Mouse (Mus musculus) adrenal gland, adult (tissue): ENCODE measurements around the gene Steap3.

Source experiments
- DNase-seq, 2 experiments: peaks; one replicate each; pipeline ENCODE4 v3.0.0; 2022 to 2023; ENCODE audit warnings: low spot score in 1 of 2; ENCODE audit not compliant: inconsistent age in 2 of 2

Gene Steap3

GRCm38 (mm10) chr1:120202542-120202941, 70.0 kb downstream of the Steap3 start:
- no peak for DNase-seq

- no peak for DNase-seq
These were observed 73.6 kb downstream of the Steap3 start for GRCm38 (mm10) chr1:120198942-120199341.

- no peak for DNase-seq
These were observed 74.4 kb downstream of the Steap3 start for GRCm38 (mm10) chr1:120198151-120198550.

GRCm38 (mm10) chr1:120197189-120197588, 75.3 kb downstream of the Steap3 start:
- DNase-seq, result peak; percentile 88 to 94

GRCm38 (mm10) chr1:120196724-120197123, 75.8 kb downstream of the Steap3 start:
- no peak for DNase-seq

- no peak for DNase-seq
These were observed 76.6 kb downstream of the Steap3 start for GRCm38 (mm10) chr1:120195947-120196346.

- no peak for DNase-seq
These were observed 78.9 kb downstream of the Steap3 start for GRCm38 (mm10) chr1:120193586-120193985.

DNA sequence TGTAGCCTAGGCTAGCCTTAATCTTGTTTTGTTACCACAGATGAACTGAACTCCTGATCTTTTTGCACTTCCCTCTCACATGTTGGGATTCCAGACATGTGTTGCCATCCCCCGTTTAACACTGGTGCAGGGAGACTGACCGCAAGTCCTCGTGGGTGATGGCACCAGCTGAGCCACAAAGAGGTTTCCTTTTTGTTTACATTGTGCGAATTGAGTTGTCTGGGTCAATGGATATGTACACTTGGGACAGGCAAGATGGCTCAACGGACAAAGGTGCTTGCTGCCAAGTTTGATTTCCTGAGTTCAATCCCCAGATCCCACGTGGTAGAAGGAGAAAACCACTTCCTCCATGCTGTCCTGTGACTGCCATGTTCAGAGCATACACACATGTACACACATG, 80.2 kb downstream of the Steap3 start:
- no peak for DNase-seq

- DNase-seq, result no peak
These were observed 81.6 kb downstream of the Steap3 start for GRCm38 (mm10) chr1:120190946-120191345.

DNA sequence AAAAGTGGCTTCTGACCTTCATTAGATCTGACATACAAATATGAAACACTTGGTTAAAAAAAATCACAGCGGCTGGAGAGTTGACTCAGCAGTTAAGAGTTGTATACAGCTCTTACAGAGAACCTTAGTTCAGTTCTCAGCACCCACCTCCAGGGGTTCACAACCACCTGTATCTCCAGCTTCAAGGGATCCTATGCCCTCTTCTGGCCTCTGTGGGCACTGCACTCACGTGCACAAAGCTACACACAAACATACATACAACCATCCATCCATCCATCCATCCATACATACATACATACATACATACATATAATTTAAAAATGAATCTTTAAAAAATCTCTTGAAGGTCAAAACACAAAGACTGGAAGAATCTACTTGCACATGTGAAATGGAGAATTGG, 82.2 kb downstream of the Steap3 start:
- no peak for DNase-seq

- no peak for DNase-seq
These were observed 83.3 kb downstream of the Steap3 start for GRCm38 (mm10) chr1:120189206-120189605.

DNA sequence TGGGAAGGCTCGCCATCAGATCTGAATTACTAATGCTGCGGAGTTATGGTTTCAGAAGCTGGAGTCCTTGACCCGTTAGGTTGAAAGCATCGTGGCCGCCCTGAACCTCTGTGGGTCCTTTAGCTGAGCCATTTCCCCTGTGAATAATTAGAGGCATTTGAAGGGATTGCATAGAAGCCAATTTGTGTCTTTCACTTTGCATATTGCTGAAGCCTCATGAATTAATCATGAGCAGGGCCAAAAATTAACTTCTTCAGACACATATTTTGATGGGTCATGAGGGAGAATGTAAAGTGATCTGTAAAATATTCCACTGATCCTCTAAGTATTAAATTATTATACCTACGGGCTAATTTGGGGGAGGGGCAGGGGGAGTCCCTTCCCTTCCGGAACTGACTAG, 85.4 kb downstream of the Steap3 start:
- DNase-seq, result no peak

DNA sequence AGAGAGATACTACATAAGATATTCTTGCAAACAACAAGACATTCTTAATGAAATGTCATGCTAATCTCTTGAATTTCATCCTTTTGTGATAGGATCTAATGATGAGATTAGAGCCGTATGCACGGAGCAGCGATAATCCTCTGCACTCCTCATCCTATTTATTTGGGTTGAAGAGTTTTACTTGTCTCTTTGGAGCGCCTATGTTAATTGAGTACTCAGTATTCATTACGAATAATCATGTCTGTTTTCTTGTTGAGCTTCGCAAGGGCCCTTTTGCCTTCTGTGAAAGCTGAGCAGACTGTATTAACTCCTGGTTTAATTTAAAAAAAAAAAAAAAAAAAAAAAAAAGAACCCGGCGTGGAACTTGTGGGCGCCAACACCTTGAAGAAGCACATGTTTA, 85.8 kb downstream of the Steap3 start:
- no peak for DNase-seq

DNA sequence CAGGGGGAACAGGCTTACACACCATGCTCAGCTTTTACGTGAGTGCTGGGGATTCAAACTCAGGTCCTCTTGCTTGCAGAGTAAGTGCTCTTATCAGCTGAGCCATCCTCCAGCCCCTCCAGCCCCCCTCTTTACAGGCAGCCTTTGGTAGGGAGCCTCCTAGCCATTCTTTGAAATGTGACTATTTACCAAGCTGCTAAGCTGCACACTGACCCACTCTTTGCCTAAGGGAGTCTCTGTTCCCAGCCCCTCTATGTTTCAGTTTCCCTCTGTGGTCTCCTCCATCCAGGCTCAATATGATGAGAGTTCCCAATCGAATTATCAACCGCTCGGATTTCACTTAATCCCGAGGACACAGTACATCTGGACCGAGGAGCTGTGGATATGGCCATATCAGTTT, 86.3 kb downstream of the Steap3 start:
- no peak for DNase-seq

- no peak for DNase-seq
These were observed 95.4 kb downstream of the Steap3 start for GRCm38 (mm10) chr1:120177141-120177540.

DNA sequence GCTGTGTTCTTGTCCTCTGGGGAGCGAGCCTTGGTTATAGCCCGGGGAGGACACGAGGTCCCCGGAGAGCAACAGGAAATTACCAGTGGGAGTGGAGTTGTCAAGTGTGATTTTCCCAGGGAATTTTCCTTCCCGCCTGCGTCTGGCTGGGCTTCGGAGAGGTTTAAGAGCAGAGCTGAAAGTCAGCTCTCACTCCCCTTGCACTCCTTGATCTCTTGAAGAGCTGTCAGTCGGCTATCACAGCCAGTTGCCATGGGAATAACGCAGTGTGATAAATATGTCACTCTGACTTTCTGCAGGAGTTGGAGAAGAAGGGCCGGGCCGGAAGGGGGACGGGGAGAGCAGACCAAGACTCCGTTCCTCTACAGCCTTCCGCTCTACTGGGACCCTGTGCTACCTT, 96.2 kb downstream of the Steap3 start:
- peak in 1 of 2 experiments; percentile 41 for DNase-seq

DNA sequence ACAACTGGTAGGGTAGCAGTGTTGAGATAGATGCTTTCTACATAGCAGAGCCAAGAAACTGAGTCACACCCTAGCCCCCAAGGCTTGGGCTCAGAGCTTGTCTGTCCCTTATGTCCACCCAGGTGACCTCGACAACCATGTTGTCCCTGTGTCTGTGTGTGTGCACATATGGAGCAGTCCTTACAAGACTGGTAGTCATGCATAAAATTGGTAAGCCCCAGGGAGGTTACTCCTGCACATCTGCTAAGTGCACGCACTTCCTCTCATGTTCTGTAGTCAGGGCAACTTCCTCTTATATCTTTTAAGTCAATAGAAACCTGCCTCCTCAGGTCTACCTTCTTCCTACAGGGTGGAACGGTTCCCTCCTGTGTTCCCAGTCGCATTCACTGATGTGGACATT, 97.5 kb downstream of the Steap3 start:
- no peak for DNase-seq

GRCm38 (mm10) chr1:120171819-120172521, 100.5 kb downstream of the Steap3 start:
- DNase-seq, result peak in 1 of 2 experiments; percentile 75

- DNase-seq, result no peak
These were observed 102.2 kb downstream of the Steap3 start for GRCm38 (mm10) chr1:120170307-120170706.

DNA sequence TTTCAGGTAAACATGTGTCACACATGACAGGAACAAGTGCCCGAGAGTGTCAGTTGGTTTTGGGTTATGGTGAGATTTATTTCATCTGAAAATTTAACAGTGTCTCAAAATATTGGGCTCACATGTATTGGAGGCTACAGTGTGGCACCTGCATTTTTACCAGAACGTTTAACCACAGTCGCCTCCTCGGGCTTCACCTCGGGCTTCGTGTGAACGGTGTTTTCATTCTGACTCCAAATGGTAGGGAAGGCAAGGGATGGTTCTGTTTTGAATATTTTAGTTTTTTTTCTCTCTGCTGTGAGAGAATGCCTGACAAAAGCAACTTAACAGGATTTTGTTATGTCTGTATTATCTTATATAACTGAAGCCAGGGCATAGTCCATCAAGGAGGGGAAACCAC, 103.8 kb downstream of the Steap3 start:
- no peak for DNase-seq

DNA sequence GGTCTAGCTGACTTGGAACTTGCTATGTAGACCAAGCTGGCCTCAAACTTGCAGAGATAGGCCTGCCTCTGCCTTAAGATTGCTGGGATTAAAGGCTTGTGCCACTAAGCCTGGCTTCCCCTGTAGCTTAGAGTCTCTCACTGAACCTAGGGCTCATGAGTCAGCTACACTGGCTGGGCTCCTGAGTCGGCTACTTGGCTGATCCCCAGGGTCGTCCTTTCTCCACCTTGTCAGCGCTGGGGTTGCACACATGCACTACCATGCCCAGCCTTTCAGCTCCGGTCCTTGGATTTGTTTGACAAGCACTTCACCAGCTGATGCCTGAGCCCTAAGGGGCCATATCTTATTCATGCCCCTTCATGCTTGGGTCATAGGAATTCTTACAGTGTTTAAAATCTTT, 104.5 kb downstream of the Steap3 start:
- peak in 1 of 2 experiments; percentile 47 for DNase-seq

- peak in 1 of 2 experiments; percentile 73 for DNase-seq
These were observed 109.9 kb downstream of the Steap3 start for GRCm38 (mm10) chr1:120162616-120163015.

DNA sequence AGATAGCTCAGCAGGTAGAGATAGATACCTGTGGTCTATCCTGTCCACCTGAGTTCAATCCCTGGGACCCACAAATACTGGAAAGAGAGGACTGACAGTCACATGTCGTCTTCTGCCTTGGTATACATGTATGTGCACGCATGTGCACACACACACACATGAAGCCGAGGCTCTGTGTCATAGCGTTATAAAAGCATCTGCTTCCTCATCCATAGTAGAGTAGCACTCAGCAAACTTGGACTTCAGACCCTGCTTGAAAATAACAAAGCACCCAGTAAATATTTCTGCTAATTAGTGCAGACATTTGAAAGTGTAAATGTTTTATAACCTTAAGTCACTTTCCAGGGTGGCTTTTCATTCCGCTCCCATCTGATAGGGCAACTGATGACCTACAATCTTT, 111.0 kb downstream of the Steap3 start:
- DNase-seq, result no peak
